Mouse (Mus musculus): ENCODE data around the gene Spag8. TPM values are rescaled to one million over a fixed set of nuclear protein-coding genes. Genes with fewer than 3 reads are reported as not detected.

Gene Spag8
- polyA plus RNA-seq, 1 experiment, result 0.57 TPM

DNA sequence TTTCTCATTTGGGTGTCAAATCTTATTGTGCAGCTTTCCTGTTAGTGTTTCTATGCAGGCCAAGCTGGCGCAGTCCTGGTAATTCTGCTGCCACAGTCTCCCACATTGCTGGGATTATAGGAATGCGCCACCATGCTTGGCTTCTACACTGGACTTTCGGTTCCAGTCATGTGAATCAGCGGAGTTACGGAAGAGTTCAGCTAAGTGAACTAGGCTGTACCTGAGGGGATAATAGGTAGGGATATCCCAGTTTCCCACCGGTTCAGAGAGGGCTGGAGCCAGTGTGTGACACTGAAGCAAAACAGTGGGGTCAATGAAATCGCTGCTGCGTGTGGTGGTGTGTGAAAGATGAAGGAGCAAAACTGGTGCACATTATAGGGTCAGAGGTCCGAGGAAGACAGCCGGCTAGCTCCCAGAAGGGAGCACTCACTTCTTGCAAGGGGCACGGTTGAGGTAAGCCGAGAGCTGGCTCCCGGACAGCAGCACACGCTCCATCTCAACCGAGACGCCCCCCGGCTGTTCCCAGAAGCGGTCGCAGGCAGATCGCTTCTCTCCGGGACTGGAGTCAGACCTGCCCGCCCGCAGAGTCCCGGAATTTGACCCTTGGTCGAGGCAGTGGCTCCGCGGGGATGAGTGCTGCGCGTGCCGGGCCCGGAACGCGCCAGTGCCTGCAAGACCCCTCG is 2.4 kb upstream of the Spag8 start:
- Histone ChIP-seq H3K27me3 (ENCODE audit: control insufficient read depth, insufficient read depth, low read length) (no peaks in the 10 kb centered on the region), H3K4me3 (ENCODE audit: extremely low read depth, insufficient read depth, insufficient read length) (peak overlapping the region; percentile 98), H3K27ac (ENCODE audit: insufficient read depth, low read length) (peak overlapping the region; percentile 61), H3K4me1 (ENCODE audit: control insufficient read depth, insufficient read depth, insufficient read length) (peaks cover 4% of the 10 kb centered on the region; the same call in 1 of the 2 replicates), H3K36me3 (ENCODE audit: control insufficient read depth, insufficient read depth, low read length) (no peaks in the 10 kb centered on the region)
- DNase-seq (ENCODE audit: low read depth in 1 of 2, low spot score in 2 of 2), result no peak
- TF ChIP-seq CTCF (IDR thresholded peaks at IDR 0.05; ENCODE audit: extremely low read depth, insufficient read depth, insufficient read length, insufficient replicate concordance) (no peak), POLR2A (IDR thresholded peaks at IDR 0.05; ENCODE audit: low read depth, low read length) (no peak)
- 11% methylated on average over 34 of the region's 34 CpGs for WGBS

- 84% methylated on average over 4 of the region's 4 CpGs for WGBS
- no peak for DNase-seq (ENCODE audit: low read depth in 1 of 2, low spot score in 2 of 2)
Observed at GRCm38 (mm10) chr4:43652726-43653125, 668 bp downstream of the Spag8 start.

DNA sequence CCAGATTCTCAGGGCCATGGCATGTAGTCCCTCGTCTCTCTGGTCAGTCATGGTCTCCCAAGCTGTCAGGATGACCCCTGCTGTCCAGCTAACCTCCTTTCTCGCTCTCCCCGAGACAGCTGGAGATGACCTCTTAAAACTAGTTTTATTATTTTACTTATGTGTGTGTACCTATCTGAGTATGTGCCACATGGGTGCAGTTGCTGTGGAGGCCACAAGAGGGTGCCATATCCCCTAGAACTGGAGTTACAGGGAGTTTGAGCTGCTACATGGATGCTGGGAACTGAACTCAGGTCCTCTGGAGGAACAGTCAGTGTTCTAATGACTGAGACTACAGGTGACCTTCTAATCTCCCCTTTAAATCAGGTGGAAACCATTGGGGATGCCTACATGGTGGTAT is 3.6 kb downstream of the Spag8 start:
- Histone ChIP-seq H3K4me3 (ENCODE audit: extremely low read depth, insufficient read depth, insufficient read length) (no peak overlapping the region), H3K4me1 (ENCODE audit: control insufficient read depth, insufficient read depth, insufficient read length) (no peaks in the 10 kb centered on the region), H3K27me3 (ENCODE audit: control insufficient read depth, insufficient read depth, low read length) (no peaks in the 10 kb centered on the region), H3K36me3 (ENCODE audit: control insufficient read depth, insufficient read depth, low read length) (no peaks in the 10 kb centered on the region), H3K27ac (ENCODE audit: insufficient read depth, low read length) (no peak overlapping the region)
- WGBS, result 96% methylated on average over 3 of the region's 3 CpGs
- no peak for DNase-seq (ENCODE audit: low read depth in 1 of 2, low spot score in 2 of 2)
- TF ChIP-seq CTCF (IDR thresholded peaks at IDR 0.05; ENCODE audit: extremely low read depth, insufficient read depth, insufficient read length, insufficient replicate concordance) (no peak), POLR2A (IDR thresholded peaks at IDR 0.05; ENCODE audit: low read depth, low read length) (no peak)

More at GRCm38 (mm10) chr4:43652726-43653125, 668 bp downstream of the Spag8 start:
- TF ChIP-seq POLR2A (IDR thresholded peaks at IDR 0.05; ENCODE audit: low read depth, low read length) (no peak), CTCF (IDR thresholded peaks at IDR 0.05; ENCODE audit: extremely low read depth, insufficient read depth, insufficient read length, insufficient replicate concordance) (no peak)
- Histone ChIP-seq H3K27ac (ENCODE audit: insufficient read depth, low read length) (no peak overlapping the region), H3K4me3 (ENCODE audit: extremely low read depth, insufficient read depth, insufficient read length) (no peak overlapping the region), H3K36me3 (ENCODE audit: control insufficient read depth, insufficient read depth, low read length) (no peaks in the 10 kb centered on the region), H3K4me1 (ENCODE audit: control insufficient read depth, insufficient read depth, insufficient read length) (peaks cover 4% of the 10 kb centered on the region; the same call in 1 of the 2 replicates), H3K27me3 (ENCODE audit: control insufficient read depth, insufficient read depth, low read length) (no peaks in the 10 kb centered on the region)

GRCm38 (mm10) chr4:43640491-43640890 is 12.9 kb downstream of the Spag8 start:
- no peaks in the 10 kb centered on the region for H3K36me3 ChIP-seq (ENCODE audit: control insufficient read depth, insufficient read depth, low read length)
- TF ChIP-seq CTCF (IDR thresholded peaks at IDR 0.05; ENCODE audit: extremely low read depth, insufficient read depth, insufficient read length, insufficient replicate concordance) (no peak), POLR2A (IDR thresholded peaks at IDR 0.05; ENCODE audit: low read depth, low read length) (no peak)
- H3K4me1 ChIP-seq (ENCODE audit: control insufficient read depth, insufficient read depth, insufficient read length), result no peaks in the 10 kb centered on the region
- no peak overlapping the region for H3K4me3 ChIP-seq (ENCODE audit: extremely low read depth, insufficient read depth, insufficient read length)
- no peaks in the 10 kb centered on the region for H3K27me3 ChIP-seq (ENCODE audit: control insufficient read depth, insufficient read depth, low read length)
- DNase-seq (ENCODE audit: low read depth in 1 of 2, low spot score in 2 of 2), result peak in 1 of 2 experiments; percentile 1
- no peak overlapping the region for H3K27ac ChIP-seq (ENCODE audit: insufficient read depth, low read length)
- WGBS, result 87% methylated on average over 6 of the region's 6 CpGs

DNA sequence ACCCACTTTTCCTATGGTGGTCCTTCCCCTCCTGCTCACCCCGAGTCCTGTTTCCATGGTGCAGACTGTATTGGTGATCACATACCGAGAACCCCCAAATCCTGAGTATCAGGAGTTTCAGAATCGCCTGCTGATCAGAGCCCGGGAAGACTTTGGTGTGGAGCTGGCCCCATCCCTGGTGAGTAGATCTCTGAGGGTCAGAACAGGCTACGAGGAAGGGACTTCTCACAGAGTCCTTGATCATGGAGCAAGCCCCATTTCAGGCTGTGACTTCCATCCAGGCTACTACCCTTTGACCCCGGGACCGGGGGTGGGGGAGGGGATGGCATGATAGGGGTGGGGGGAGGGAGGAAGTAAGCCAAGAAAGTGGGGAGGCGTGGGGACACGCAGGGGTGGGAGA is 13.3 kb downstream of the Spag8 start:
- H3K4me1 ChIP-seq (ENCODE audit: control insufficient read depth, insufficient read depth, insufficient read length), result no peaks in the 10 kb centered on the region
- peak in 1 of 2 experiments; percentile 0 for DNase-seq (ENCODE audit: low read depth in 1 of 2, low spot score in 2 of 2)
- H3K27ac ChIP-seq (ENCODE audit: insufficient read depth, low read length), result no peak overlapping the region
- TF ChIP-seq POLR2A (IDR thresholded peaks at IDR 0.05; ENCODE audit: low read depth, low read length) (no peak), CTCF (IDR thresholded peaks at IDR 0.05; ENCODE audit: extremely low read depth, insufficient read depth, insufficient read length, insufficient replicate concordance) (no peak)
- 89% methylated on average over 9 of the region's 9 CpGs for WGBS
- no peaks in the 10 kb centered on the region for H3K36me3 ChIP-seq (ENCODE audit: control insufficient read depth, insufficient read depth, low read length)
- H3K27me3 ChIP-seq (ENCODE audit: control insufficient read depth, insufficient read depth, low read length), result no peaks in the 10 kb centered on the region
- no peak overlapping the region for H3K4me3 ChIP-seq (ENCODE audit: extremely low read depth, insufficient read depth, insufficient read length)

GRCm38 (mm10) chr4:43636751-43637150 is 16.6 kb downstream of the Spag8 start:
- Histone ChIP-seq H3K4me3 (ENCODE audit: extremely low read depth, insufficient read depth, insufficient read length) (no peak overlapping the region), H3K27me3 (ENCODE audit: control insufficient read depth, insufficient read depth, low read length) (no peaks in the 10 kb centered on the region; the same call in 1 of the 2 replicates), H3K4me1 (ENCODE audit: control insufficient read depth, insufficient read depth, insufficient read length) (no peaks in the 10 kb centered on the region; the same call in 1 of the 2 replicates), H3K36me3 (ENCODE audit: control insufficient read depth, insufficient read depth, low read length) (no peaks in the 10 kb centered on the region), H3K27ac (ENCODE audit: insufficient read depth, low read length) (no peak overlapping the region)
- peak in 1 of 2 experiments; percentile 0 for DNase-seq (ENCODE audit: low read depth in 1 of 2, low spot score in 2 of 2)
- TF ChIP-seq CTCF (IDR thresholded peaks at IDR 0.05; ENCODE audit: extremely low read depth, insufficient read depth, insufficient read length, insufficient replicate concordance) (no peak), POLR2A (IDR thresholded peaks at IDR 0.05; ENCODE audit: low read depth, low read length) (no peak)
- 82% methylated on average over 6 of the region's 6 CpGs for whole genome bisulfite sequencing

Measured in spleen, adult 2 months (tissue).